20 mouse cellular contexts compared by ENCODE assay signal in genomic region chr19:6133197-6133596, GRCm38 (mm10). TPM values are rescaled to one million over a fixed set of nuclear protein-coding genes. Genes with fewer than 3 reads are reported as not detected.
DNase-seq lines count a peak whose midpoint lies in the region; ATAC-seq and TF ChIP-seq lines count a peak whose summit lies in the region.
"Not testable (repeated sequence)": the region's sequence is repeated elsewhere in the genome, so short reads cannot be mapped to it uniquely, and the experiment has no call there.
"Had no signal": no experiment of that assay in that cellular context is flagged by ENCODE, and none has a peak within 500 bp of the region (broad histone marks: within the 10 kb centered on the region; RNA-seq: fewer than 3 reads in every experiment).

No protein-coding gene starts in this region.

- not testable (repeated sequence) for H3K9me3 ChIP-seq in erythroblast, embryonic 14.5 days (ENCODE audit: control insufficient read depth, low read length); heart, embryonic 13.5 days; liver, embryonic 11.5 days (ENCODE audit: control insufficient read depth, low read length); liver, embryonic 13.5 days (replicated peaks); liver, embryonic 15.5 days (replicated peaks); liver, postnatal 0 days (ENCODE audit: low read length)

- H3K27me3 ChIP-seq in cerebellum, adult 2 months (ENCODE audit: control insufficient read depth, insufficient read depth, low read length); erythroblast, embryonic 14.5 days (ENCODE audit: control insufficient read depth); heart, embryonic 13.5 days (replicated peaks); liver, embryonic 11.5 days (replicated peaks; ENCODE audit: control insufficient read depth, insufficient read depth, low read length); liver, embryonic 13.5 days; liver, embryonic 15.5 days; liver, postnatal 0 days (ENCODE audit: insufficient read depth, low read length): not testable (repeated sequence)

- H3K4me1 ChIP-seq in cerebellum, adult 2 months (ENCODE audit: control insufficient read depth, insufficient read depth, low read length); heart, embryonic 13.5 days: not testable (repeated sequence)
- peaks cover 85% of the 10 kb centered on the region for H3K4me1 ChIP-seq in erythroblast, embryonic 14.5 days (ENCODE audit: control insufficient read depth)
- peaks cover 26% of the 10 kb centered on the region for H3K4me1 ChIP-seq in liver, embryonic 11.5 days (replicated peaks; ENCODE audit: control insufficient read depth, insufficient read depth, low read length)
- H3K4me1 ChIP-seq in liver, embryonic 13.5 days (replicated peaks): peaks cover 67% of the 10 kb centered on the region
- peaks cover 67% of the 10 kb centered on the region for H3K4me1 ChIP-seq in liver, embryonic 15.5 days (replicated peaks)
- peaks cover 33% of the 10 kb centered on the region for H3K4me1 ChIP-seq in liver, postnatal 0 days (ENCODE audit: insufficient read depth)

- WGBS in cerebellum, adult 2 months: 30% methylated on average over 1 of the region's 1 CpGs
- 31% methylated on average over 1 of the region's 1 CpGs for WGBS in heart, embryonic 13.5 days
- WGBS in liver, embryonic 11.5 days: 60% methylated on average over 1 of the region's 1 CpGs
- 29% methylated on average over 1 of the region's 1 CpGs for WGBS in liver, embryonic 13.5 days (ENCODE audit: insufficient replicate concordance)
- WGBS in liver, embryonic 15.5 days (ENCODE audit: insufficient replicate concordance): 23% methylated on average over 1 of the region's 1 CpGs
- 57% methylated on average over 1 of the region's 1 CpGs for WGBS in liver, postnatal 0 days (ENCODE audit: insufficient replicate concordance)

- peak overlapping the region; percentile 11; the same call in 1 of the 2 replicates for H3K4me2 ChIP-seq in heart, embryonic 13.5 days
- H3K4me2 ChIP-seq in liver, embryonic 11.5 days: peak overlapping the region; percentile 64
- peak overlapping the region; percentile 74 for H3K4me2 ChIP-seq in liver, embryonic 13.5 days
- H3K4me2 ChIP-seq in liver, embryonic 15.5 days: peak overlapping the region; percentile 69
- H3K4me2 ChIP-seq in liver, postnatal 0 days (ENCODE audit: low read depth, low read length): peak overlapping the region; percentile 60

- DNase-seq in cerebellum, adult 2 months; layer of hippocampus, adult 2 months (ENCODE audit: low spot score in 2 of 2); liver, embryonic 11.5 days (ENCODE audit: low spot score); liver, postnatal 0 days: not testable (repeated sequence)
- peak; percentile 33 for DNase-seq in liver, embryonic 13.5 days

- peaks cover 60% of the 10 kb centered on the region for H3K36me3 ChIP-seq in erythroblast, embryonic 14.5 days (ENCODE audit: control insufficient read depth)
- H3K36me3 ChIP-seq in heart, embryonic 13.5 days: peaks cover 40% of the 10 kb centered on the region
- H3K36me3 ChIP-seq in liver, embryonic 11.5 days (ENCODE audit: control insufficient read depth, insufficient read depth, low read length); liver, embryonic 15.5 days (replicated peaks); liver, postnatal 0 days (replicated peaks; ENCODE audit: insufficient read depth, low read length): not testable (repeated sequence)
- H3K36me3 ChIP-seq in liver, embryonic 13.5 days: peaks cover 32% of the 10 kb centered on the region

- not testable (repeated sequence) for H3K4me3 ChIP-seq in cerebellum, adult 2 months (replicated peaks; ENCODE audit: insufficient read depth, low read depth, low read length); heart, embryonic 13.5 days; layer of hippocampus, adult 2 months; liver, embryonic 11.5 days (ENCODE audit: low read depth, low read length)
- H3K4me3 ChIP-seq in erythroblast, embryonic 14.5 days (replicated peaks): peak overlapping the region; percentile 63
- H3K4me3 ChIP-seq in liver, embryonic 13.5 days (replicated peaks): peak overlapping the region; percentile 47
- peak overlapping the region; percentile 47 for H3K4me3 ChIP-seq in liver, embryonic 15.5 days (replicated peaks)
- H3K4me3 ChIP-seq in liver, postnatal 0 days (ENCODE audit: low read depth, low read length): peak overlapping the region; percentile 13; the same call in 1 of the 2 replicates

- not testable (repeated sequence) for TF ChIP-seq POLR2A in cerebellum, adult 2 months (IDR thresholded peaks at IDR 0.05; ENCODE audit: borderline replicate concordance, insufficient read depth, low read length)

- ATAC-seq in heart, embryonic 13.5 days (ENCODE audit: extremely low read depth, insufficient number of reproducible peaks, low FRiP score, low TSS enrichment); liver, embryonic 11.5 days (replicated peaks; ENCODE audit: low FRiP score): not testable (repeated sequence)
- ATAC-seq in liver, embryonic 13.5 days (ENCODE audit: low read depth): peak; percentile 57
- ATAC-seq in liver, embryonic 15.5 days (ENCODE audit: insufficient read depth): peak; percentile 56
- ATAC-seq in liver, postnatal 0 days: peak; percentile 46

- peak overlapping the region; percentile 36; the same call in 1 of the 2 replicates for H3K27ac ChIP-seq in cerebellum, adult 2 months (ENCODE audit: insufficient read depth, low read length)
- H3K27ac ChIP-seq in heart, embryonic 13.5 days (replicated peaks): not testable (repeated sequence)
- H3K27ac ChIP-seq in layer of hippocampus, adult 2 months: peak overlapping the region; percentile 70; the same call in 1 of the 2 replicates
- H3K27ac ChIP-seq in liver, embryonic 11.5 days (ENCODE audit: low read depth, low read length): peak overlapping the region; percentile 88
- peak overlapping the region; percentile 97 for H3K27ac ChIP-seq in liver, embryonic 13.5 days
- peak overlapping the region; percentile 93 for H3K27ac ChIP-seq in liver, embryonic 15.5 days (replicated peaks)
- peak overlapping the region; percentile 72 for H3K27ac ChIP-seq in liver, postnatal 0 days (ENCODE audit: low read depth)

- not testable (repeated sequence) for H3K9ac ChIP-seq in heart, embryonic 13.5 days; liver, postnatal 0 days (replicated peaks)
- 0 out of 2 replicates have a peak overlapping the region, but pooled peaks have one; percentile 34 for H3K9ac ChIP-seq in liver, embryonic 11.5 days (ENCODE audit: low read depth, low read length)
- peak overlapping the region; percentile 71 for H3K9ac ChIP-seq in liver, embryonic 13.5 days
- H3K9ac ChIP-seq in liver, embryonic 15.5 days: peak overlapping the region; percentile 56; the same call in 1 of the 2 replicates

- not testable (repeated sequence) for TF ChIP-seq CTCF in cerebellum, adult 2 months (IDR thresholded peaks at IDR 0.05; ENCODE audit: borderline replicate concordance, insufficient read depth, low read depth, low read length); layer of hippocampus, adult 2 months (conservative IDR thresholded peaks at IDR 0.05); liver, postnatal 0 days (IDR thresholded peaks at IDR 0.05; ENCODE audit: low read depth)

- not testable (repeated sequence) for TF ChIP-seq EP300 in liver, postnatal 0 days (IDR thresholded peaks at IDR 0.05; ENCODE audit: low read depth)

RNA-seq across cellular contexts. Expression of gene Snx15, which starts 5.1 kb away (rescaled TPM):
- polyA plus RNA-seq in cerebellum, adult 2 months (2012; rRNA removed): 66.7 and 67.9 TPM in 2 replicates
- polyA plus RNA-seq in erythroblast, embryonic 14.5 days (2012): 87.4 and 91.3 TPM in 2 replicates
- polyA plus RNA-seq in heart, embryonic 13.5 days (2015; fragmentation: Nextera tagmentation; extraction: Ambion mirVana): 21.0 and 23.9 TPM in 2 replicates
- total RNA-seq in layer of hippocampus, adult 2 months (2021): 10 to 100 TPM; 43.5 to 46.0 TPM
- 34.6 and 35.1 TPM in 2 replicates for polyA plus RNA-seq in liver, embryonic 11.5 days (2014; fragmentation: Nextera tagmentation; extraction: Ambion mirVana)
- 46.5 and 48.5 TPM in 2 replicates for polyA plus RNA-seq in liver, embryonic 13.5 days (2015; fragmentation: Nextera tagmentation; extraction: Ambion mirVana)
- polyA plus RNA-seq in liver, embryonic 15.5 days (2015; fragmentation: Nextera tagmentation; extraction: Ambion mirVana): 58.5 and 66.0 TPM in 2 replicates
- 38.6 and 41.6 TPM in 2 replicates for polyA plus RNA-seq in liver, postnatal 0 days (2015; fragmentation: Nextera tagmentation; extraction: Ambion mirVana)

RNA-seq across cellular contexts. Expression of gene Batf2, which starts 7.6 kb away (rescaled TPM):
- polyA plus RNA-seq in cerebellum, adult 2 months (2012; rRNA removed): 0.29 and 0.54 TPM in 2 replicates
- polyA plus RNA-seq in erythroblast, embryonic 14.5 days (2012): 0.03 TPM in 1 of 2 replicates, not detected in the other
- not detected in 2 replicates for polyA plus RNA-seq in heart, embryonic 13.5 days (2015; fragmentation: Nextera tagmentation; extraction: Ambion mirVana)
- under 1 TPM in 1 of 2 experiments, not detected in 1; 0.29 TPM for total RNA-seq in layer of hippocampus, adult 2 months (2021)
- polyA plus RNA-seq in liver, embryonic 11.5 days (2014; fragmentation: Nextera tagmentation; extraction: Ambion mirVana): 0.15 TPM in 1 of 2 replicates, not detected in the other
- 0.12 and 0.29 TPM in 2 replicates for polyA plus RNA-seq in liver, embryonic 13.5 days (2015; fragmentation: Nextera tagmentation; extraction: Ambion mirVana)
- polyA plus RNA-seq in liver, embryonic 15.5 days (2015; fragmentation: Nextera tagmentation; extraction: Ambion mirVana): 0.17 and 0.44 TPM in 2 replicates
- polyA plus RNA-seq in liver, postnatal 0 days (2015; fragmentation: Nextera tagmentation; extraction: Ambion mirVana): 0.59 and 1.1 TPM in 2 replicates
- total RNA-seq: CH12.LX had no signal
- polyA plus RNA-seq: activated CD4-positive, CD25-positive, alpha-beta regulatory T cell, adult 4 months; CD4-positive, CD25-positive, alpha-beta regulatory T cell, adult 4 months; embryonic facial prominence, embryonic 11.5 days; embryonic facial prominence, embryonic 13.5 days; forebrain, embryonic 10.5 days; forebrain, embryonic 12.5 days; forebrain, embryonic 14.5 days; forebrain, embryonic 16.5 days; G1E had no signal

RNA-seq across cellular contexts. Expression of gene Arl2, which starts 8.2 kb away (rescaled TPM):
- polyA plus RNA-seq in cerebellum, adult 2 months (2012; rRNA removed): 174 and 188 TPM in 2 replicates
- polyA plus RNA-seq in erythroblast, embryonic 14.5 days (2012): 9.5 and 10.8 TPM in 2 replicates
- polyA plus RNA-seq in heart, embryonic 13.5 days (2015; fragmentation: Nextera tagmentation; extraction: Ambion mirVana): 83.0 and 85.6 TPM in 2 replicates
- 10 to 100 TPM; 72.1 to 76.9 TPM for total RNA-seq in layer of hippocampus, adult 2 months (2021)
- 70.6 and 73.4 TPM in 2 replicates for polyA plus RNA-seq in liver, embryonic 11.5 days (2014; fragmentation: Nextera tagmentation; extraction: Ambion mirVana)
- polyA plus RNA-seq in liver, embryonic 13.5 days (2015; fragmentation: Nextera tagmentation; extraction: Ambion mirVana): 37.1 and 38.0 TPM in 2 replicates
- 26.0 and 28.8 TPM in 2 replicates for polyA plus RNA-seq in liver, embryonic 15.5 days (2015; fragmentation: Nextera tagmentation; extraction: Ambion mirVana)
- 16.7 and 20.5 TPM in 2 replicates for polyA plus RNA-seq in liver, postnatal 0 days (2015; fragmentation: Nextera tagmentation; extraction: Ambion mirVana)

RNA-seq across cellular contexts. Expression of gene Sac3d1, which starts 14.7 kb away (rescaled TPM):
- polyA plus RNA-seq in cerebellum, adult 2 months (2012; rRNA removed): 33.8 and 35.9 TPM in 2 replicates
- polyA plus RNA-seq in erythroblast, embryonic 14.5 days (2012): 7.2 TPM in 2 replicates
- polyA plus RNA-seq in heart, embryonic 13.5 days (2015; fragmentation: Nextera tagmentation; extraction: Ambion mirVana): 30.8 and 33.0 TPM in 2 replicates
- 10 to 100 TPM; 14.0 to 15.0 TPM for total RNA-seq in layer of hippocampus, adult 2 months (2021)
- 56.1 and 60.8 TPM in 2 replicates for polyA plus RNA-seq in liver, embryonic 11.5 days (2014; fragmentation: Nextera tagmentation; extraction: Ambion mirVana)
- 27.5 and 27.9 TPM in 2 replicates for polyA plus RNA-seq in liver, embryonic 13.5 days (2015; fragmentation: Nextera tagmentation; extraction: Ambion mirVana)
- 23.2 and 24.0 TPM in 2 replicates for polyA plus RNA-seq in liver, embryonic 15.5 days (2015; fragmentation: Nextera tagmentation; extraction: Ambion mirVana)
- polyA plus RNA-seq in liver, postnatal 0 days (2015; fragmentation: Nextera tagmentation; extraction: Ambion mirVana): 15.0 and 15.6 TPM in 2 replicates

RNA-seq across cellular contexts. Expression of gene Naaladl1, which starts 27.6 kb away (rescaled TPM):
- 0.05 and 0.24 TPM in 2 replicates for polyA plus RNA-seq in cerebellum, adult 2 months (2012; rRNA removed)
- 0.26 and 0.35 TPM in 2 replicates for polyA plus RNA-seq in erythroblast, embryonic 14.5 days (2012)
- 0.09 and 0.24 TPM in 2 replicates for polyA plus RNA-seq in heart, embryonic 13.5 days (2015; fragmentation: Nextera tagmentation; extraction: Ambion mirVana)
- total RNA-seq in layer of hippocampus, adult 2 months (2021): under 1 TPM in 1 of 2 experiments, not detected in 1; 0.17 TPM
- 2.0 and 2.4 TPM in 2 replicates for polyA plus RNA-seq in liver, embryonic 11.5 days (2014; fragmentation: Nextera tagmentation; extraction: Ambion mirVana)
- 2.2 and 2.6 TPM in 2 replicates for polyA plus RNA-seq in liver, embryonic 13.5 days (2015; fragmentation: Nextera tagmentation; extraction: Ambion mirVana)
- polyA plus RNA-seq in liver, embryonic 15.5 days (2015; fragmentation: Nextera tagmentation; extraction: Ambion mirVana): 3.5 and 3.7 TPM in 2 replicates
- polyA plus RNA-seq in liver, postnatal 0 days (2015; fragmentation: Nextera tagmentation; extraction: Ambion mirVana): 0.46 and 0.63 TPM in 2 replicates
- total RNA-seq: adrenal gland, adult 18-20 months; common myeloid progenitor, adult 5-6 weeks had no signal
- polyA plus RNA-seq: activated CD4-positive, CD25-positive, alpha-beta regulatory T cell, adult 4 months had no signal

Comparison
In these comparisons a context has a peak if more than half of its experiments do, and no peak if none do; other contexts are left out.
1. H3K4me2 ChIP-seq: peak in every context shown above with its lines; median percentile 74 in liver, embryonic 13.5 days; 69 in liver, embryonic 15.5 days; 64 in liver, embryonic 11.5 days; 60 in liver, postnatal 0 days; 11 in heart, embryonic 13.5 days.